Mouse (Mus musculus): ENCODE measurements around the gene Htr1d. TPM values are rescaled to one million over a fixed set of nuclear protein-coding genes. Genes with fewer than 3 reads are reported as not detected.

Gene Htr1d
- total RNA-seq (2021): not detected

- no peak for DNase-seq
Observed at GRCm38 (mm10) chr4:136423224-136423623, at the start of gene Htr1d. Htr1d (plus strand) TSS chr4:136423524.

DNA sequence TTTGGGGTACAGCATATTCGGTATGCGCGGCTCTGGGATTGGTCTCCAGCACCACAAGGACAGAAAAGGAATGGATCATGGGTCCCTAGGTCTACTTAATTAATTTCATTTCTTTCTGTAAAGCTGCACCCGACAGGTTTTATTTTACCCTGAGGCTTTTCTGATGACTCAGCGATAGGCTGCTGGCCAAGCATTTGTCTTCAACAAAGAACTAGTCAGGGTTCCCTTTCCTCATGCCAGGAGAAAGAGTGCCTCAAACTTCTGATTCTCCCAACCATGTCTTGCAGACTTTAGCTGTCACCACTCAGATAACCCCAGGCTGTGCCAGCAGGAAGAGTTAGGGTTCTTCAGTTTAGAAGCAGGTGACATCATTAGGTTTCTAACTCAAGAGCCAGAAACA, 46.3 kb upstream of the Htr1d start:
- no peak for DNase-seq

GRCm38 (mm10) chr4:136383052-136383451, 40.3 kb upstream of the Htr1d start:
- no peak for DNase-seq

GRCm38 (mm10) chr4:136383839-136384238, 39.5 kb upstream of the Htr1d start:
- DNase-seq: no peak

GRCm38 (mm10) chr4:136387261-136387660, 36.1 kb upstream of the Htr1d start:
- no peak for DNase-seq

GRCm38 (mm10) chr4:136401806-136402205, 21.5 kb upstream of the Htr1d start:
- DNase-seq: no peak

- peak; percentile 23 for DNase-seq
Observed at GRCm38 (mm10) chr4:136407831-136408230, 15.5 kb upstream of the Htr1d start.

- DNase-seq: no peak
Observed at GRCm38 (mm10) chr4:136411995-136412765, 11.1 kb upstream of the Htr1d start.

- DNase-seq: no peak
Observed at GRCm38 (mm10) chr4:136415477-136415876, 7.8 kb upstream of the Htr1d start.

GRCm38 (mm10) chr4:136418962-136419361, 4.4 kb upstream of the Htr1d start:
- DNase-seq: no peak

DNA sequence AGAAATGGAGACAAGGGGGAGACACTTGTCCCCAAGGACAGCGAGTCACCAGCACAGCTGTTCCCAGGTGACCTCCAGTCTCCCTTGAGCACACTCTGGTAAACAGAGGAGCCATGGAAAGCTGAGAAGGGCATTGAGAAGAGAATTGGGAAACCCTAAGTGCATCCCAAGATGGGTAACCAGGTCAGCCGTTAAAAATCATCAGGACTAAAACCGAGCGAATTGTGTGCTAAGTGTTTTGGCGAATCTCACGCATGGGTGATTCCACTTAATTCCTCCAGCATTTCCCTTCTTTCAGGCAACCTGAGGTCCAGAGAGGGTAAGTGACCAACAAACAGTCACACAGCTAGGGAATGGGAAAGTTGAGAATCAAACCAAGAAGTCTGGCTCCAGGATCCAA, 3.9 kb upstream of the Htr1d start:
- no peak for DNase-seq

DNA sequence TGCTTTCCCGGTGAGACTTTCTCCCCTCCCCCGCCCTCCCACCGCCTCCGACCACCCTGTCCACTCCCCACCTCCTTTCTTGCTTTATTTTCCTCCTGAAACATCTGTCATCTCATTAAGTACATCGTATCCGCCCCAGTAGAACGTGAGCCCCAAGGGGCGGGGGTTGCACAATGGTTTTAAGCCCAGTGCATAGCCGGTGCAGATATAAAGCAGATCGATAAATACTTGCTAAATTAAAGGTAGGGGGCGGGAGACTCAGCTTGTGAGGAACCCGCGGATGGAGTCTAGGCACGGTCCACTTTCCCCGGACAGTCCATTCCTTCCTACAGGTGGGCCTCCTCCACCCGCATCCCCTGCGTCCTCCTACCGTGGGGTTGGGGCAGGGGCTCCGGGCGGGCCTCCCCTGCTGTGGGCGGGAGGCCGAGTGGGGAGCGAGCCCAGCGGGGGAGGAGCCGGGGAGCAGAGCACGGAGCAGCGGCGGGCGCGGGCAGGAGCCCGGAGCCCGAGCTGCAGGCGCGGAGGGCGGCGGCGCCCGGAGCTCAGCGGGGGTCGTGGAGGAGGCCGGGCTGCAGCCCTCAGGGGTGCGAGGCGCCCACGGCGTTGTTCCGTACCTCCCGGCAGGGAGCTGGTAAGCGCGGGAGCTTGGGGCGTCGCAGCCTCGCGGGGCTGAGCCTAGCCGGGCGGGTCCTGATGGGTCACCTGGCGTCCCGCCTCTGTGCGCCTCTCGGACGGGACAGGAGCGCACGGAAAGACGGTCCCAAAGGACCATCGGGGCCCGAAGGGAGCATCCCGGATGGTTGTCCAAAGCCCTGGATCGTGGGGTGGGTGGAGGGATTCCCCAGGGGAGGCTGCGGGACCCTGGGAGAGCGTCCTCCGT, 1.0 kb downstream of the Htr1d start:
- DNase-seq: peak; percentile 12

DNA sequence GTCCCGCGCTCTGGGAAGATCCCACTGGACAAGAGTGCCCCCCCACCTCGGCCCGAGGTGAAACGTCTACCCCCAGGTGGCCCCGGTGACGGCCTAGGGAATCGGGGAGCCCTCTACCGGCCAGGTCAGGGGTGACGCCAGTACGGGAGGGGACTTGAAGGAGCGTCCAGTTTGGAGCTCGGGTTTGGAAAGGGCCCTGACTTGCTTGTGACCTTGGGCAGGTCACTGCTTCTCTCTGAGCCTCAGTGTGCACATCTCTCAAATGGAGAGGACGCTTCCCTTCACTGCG, 1.6 kb downstream of the Htr1d start:
- peak; percentile 27 for DNase-seq

DNA sequence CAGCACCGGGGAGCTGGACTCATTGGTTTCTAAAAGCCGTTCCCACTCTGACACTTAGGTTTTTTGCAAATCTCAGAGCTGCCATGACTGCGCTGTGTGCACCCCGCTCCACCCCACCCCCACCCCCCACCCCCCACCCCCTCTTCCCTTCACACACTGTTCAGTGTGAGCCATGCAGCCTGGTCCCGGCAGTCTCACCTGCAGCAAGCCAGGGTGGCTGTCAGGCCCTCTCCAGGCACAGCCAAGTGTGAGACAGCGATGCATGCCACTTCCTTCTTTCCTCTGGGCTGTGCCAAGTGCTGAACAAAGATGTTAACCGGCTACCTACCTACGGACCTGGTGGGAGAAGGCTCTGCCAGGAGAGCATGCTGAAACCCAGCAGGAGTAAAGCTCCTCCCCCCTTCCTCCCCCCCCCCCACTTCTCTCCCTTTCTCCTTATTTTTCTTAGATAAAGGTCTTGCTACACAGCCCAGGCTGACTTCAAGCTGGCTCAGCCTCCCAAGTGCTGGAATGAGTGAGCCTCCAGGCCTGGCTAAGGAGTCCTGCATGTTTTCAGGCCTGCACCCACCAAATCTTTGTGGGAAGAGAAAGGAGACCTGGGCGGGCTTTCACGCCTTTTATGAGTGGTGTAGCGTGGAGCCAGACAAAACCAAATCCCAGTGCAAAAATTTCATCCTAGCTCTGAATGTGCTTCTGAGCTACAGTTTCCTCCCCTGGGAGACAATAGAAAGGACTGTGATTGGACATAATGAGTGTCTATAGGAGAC, 7.5 kb downstream of the Htr1d start:
- DNase-seq: peak; percentile 33

DNA sequence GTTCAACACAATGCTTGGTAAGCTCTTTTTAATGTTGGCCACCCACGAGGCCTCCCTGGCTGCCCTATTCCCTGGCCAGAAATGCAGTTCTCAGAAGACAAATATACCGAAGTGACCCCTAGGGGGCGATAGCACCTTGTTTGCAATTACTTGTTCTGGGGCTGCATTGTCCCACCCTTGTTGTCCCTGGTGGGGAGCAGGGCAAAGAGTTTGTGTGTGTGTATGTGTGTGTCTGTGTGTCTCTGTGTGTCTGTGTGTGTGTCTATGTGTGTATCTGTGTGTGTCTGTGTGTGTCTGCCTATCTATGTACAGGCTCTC, 8.0 kb downstream of the Htr1d start:
- DNase-seq: peak; percentile 78

- DNase-seq: no peak
Observed at GRCm38 (mm10) chr4:136434029-136434428, 10.7 kb downstream of the Htr1d start.

DNA sequence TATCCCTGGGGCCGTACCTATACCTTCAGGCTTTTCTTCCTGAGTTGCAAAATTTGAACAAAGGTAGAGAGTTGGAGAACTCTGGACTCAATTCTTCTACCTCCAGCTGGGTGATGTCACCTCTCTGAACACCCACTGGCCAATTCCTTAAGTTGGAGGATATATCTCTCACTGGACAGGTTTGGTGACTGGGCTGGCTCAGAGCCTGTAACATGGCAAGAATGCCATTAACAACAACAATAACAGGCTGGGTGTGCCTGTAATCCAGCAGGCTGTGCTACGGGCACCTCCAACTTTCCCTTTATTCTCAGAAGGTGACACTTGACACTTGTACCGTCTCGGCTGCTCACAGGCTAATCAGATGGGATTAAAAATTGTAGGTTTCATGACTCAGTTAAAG, 15.8 kb downstream of the Htr1d start:
- no peak for DNase-seq

DNA sequence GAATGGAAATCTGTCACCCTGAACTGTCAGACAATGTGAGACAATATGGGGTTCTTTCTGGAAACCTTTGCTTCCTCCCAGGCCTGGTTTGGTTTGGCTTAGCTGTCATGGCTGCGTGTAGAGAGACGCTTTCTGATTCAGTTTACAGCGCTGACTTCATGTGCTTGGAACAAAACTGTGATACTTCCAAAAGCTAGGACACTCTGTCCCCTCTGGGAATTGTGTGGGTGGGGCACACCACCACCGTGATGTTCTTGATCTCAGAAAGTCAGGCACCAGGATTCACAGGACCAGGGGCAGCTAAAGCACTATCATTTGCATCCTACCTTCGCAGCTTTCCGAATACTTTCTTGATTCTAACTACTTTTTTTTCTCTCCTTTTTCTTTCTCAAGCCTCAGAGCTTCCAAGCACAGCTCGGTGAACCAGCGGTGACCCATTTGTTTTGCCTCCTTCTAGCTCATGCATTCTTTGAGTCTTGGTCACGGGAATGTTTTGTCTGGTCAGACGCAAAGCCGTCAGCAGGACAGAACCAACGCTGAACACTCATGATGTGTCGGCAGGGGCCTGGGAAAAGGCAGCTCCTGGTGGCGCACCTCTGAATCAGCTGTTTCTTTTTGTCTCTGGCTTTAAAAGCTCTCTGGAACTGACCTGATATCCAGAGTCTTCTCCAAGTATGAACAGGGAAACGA, 18.2 kb downstream of the Htr1d start:
- DNase-seq: no peak

GRCm38 (mm10) chr4:136444561-136444960, 21.2 kb downstream of the Htr1d start:
- DNase-seq: no peak

- DNase-seq: no peak
Observed at GRCm38 (mm10) chr4:136449795-136450194, 26.5 kb downstream of the Htr1d start.

DNA sequence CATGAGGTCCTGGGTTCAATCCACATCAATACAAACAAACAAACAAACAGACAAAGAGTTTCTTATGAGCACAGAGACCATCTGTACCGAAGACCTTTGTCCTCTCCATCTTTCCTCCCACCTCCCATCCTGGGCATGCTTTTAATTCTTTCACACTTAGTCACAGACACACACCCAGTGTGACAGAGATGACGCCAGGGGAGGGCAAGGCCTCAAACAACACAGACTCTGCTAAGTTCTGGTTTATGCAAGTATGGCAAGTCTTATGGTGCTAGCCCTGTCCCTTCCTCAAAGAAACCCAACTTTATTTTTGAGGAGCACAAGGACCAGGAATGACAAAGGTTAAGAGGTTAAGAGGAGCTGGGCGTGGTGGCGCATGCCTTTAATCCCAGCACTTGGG, 26.9 kb downstream of the Htr1d start:
- no peak for DNase-seq

- no peak for DNase-seq
Observed at GRCm38 (mm10) chr4:136451564-136451963, 28.2 kb downstream of the Htr1d start.

DNA sequence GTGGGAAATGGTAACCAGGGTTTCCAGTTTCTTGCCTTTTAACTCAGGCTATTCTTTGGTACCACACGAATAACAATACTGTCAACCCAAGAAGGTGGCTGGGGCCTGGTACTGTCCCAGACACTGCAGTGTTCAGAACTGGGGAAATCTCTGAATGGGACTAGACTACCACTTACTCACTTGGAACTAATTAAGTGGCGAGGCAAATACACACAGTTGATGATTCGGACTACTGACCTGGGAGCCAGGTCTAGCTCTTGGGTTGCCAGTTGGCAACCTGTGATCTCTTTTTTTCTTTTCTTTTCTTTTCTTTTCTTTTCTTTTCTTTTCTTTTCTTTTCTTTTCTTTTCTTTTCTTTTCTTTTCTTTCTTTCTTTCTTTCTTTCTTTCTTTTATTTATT, 29.0 kb downstream of the Htr1d start:
- no peak for DNase-seq

Measured in heart, postnatal 4 days (tissue).